Mouse (Mus musculus) cortical plate, adult 2 months (tissue): Measurements from ENCODE around the gene Wipi1.

Source experiments
- CTCF ChIP-seq: fragments of 200-500 bp; IDR thresholded peaks from 2 replicates; pipeline ENCODE4 v1.5.1; 2011; ENCODE audit warnings: mild to moderate bottlenecking, control low read depth, low read length; ENCODE audit not compliant: insufficient read depth; ENCODE audit errors: extremely low read depth
- POLR2A ChIP-seq: fragments of 200-500 bp; IDR thresholded peaks from 2 replicates; pipeline ENCODE4 v1.6.1; 2011; ENCODE audit warnings: mild to moderate bottlenecking, low read length, control low read depth; ENCODE audit not compliant: insufficient read depth; ENCODE audit errors: extremely low read depth

DNA sequence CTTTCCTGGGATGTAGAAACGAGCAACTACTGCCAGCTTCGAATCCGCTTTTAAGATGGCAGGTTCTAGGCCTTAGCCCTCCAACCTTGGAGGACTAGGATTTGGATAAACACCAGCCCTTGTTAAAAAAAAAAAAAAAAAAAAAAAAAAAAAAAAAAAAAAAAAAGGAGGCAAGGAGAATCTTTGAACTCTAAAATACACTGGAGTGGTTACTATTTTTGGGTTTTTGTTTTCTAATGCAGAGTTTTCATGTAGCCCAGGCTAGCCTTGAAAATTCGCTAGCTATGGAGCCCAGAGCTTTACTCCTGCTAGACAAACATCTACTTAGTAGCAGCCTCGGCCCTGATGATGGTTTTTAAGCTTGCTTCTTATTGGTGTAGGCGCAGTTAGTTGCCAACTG, 4.2 kb downstream of the Wipi1 start:
- TF ChIP-seq CTCF (no peak), POLR2A (no peak)
